Mouse (Mus musculus) CH12.LX (cell line): ENCODE results near the gene C77080. TPM values are rescaled to one million over a fixed set of nuclear protein-coding genes. Genes with fewer than 3 reads are reported as not detected.

Experiments
- DNase-seq: peaks from one replicate; pipeline ENCODE4 v3.0.0-alpha.2; 2013; ENCODE audit errors: extremely low read depth
- H3K27ac ChIP-seq: 2 replicates; pipeline ENCODE4 v1.5.1; 2012; ENCODE audit warnings: low read depth, mild to moderate bottlenecking, control low read depth, moderate library complexity; ENCODE audit not compliant: insufficient read depth
- H3K27me3 ChIP-seq: replicated peaks from 2 replicates; pipeline ENCODE3; 2012; ENCODE audit warnings: inconsistent platforms
- H3K36me3 ChIP-seq, 2 experiments: replicated peaks in 1 of 2; 2 replicates each; pipeline versions ENCODE3 to v1.6.1; 2012; ENCODE audit warnings: inconsistent platforms in 1 of 2, low read length in 1 of 2, mild to moderate bottlenecking in 1 of 2, mixed read lengths in 1 of 2, moderate library complexity in 1 of 2; ENCODE audit not compliant: control insufficient read depth in 1 of 2, insufficient read depth in 1 of 2
- H3K4me1 ChIP-seq, 2 experiments: 2 replicates each; pipeline ENCODE4 v1.6.1; 2012; ENCODE audit warnings: inconsistent platforms in 1 of 2, moderate library complexity in 1 of 2; ENCODE audit not compliant: insufficient read depth in 2 of 2, control insufficient read depth in 1 of 2
- H3K4me2 ChIP-seq: 2 replicates; pipeline ENCODE4 v1.6.1; 2012; ENCODE audit warnings: low read depth, mild to moderate bottlenecking, control low read depth; ENCODE audit not compliant: poor library complexity, insufficient read depth, severe bottlenecking
- H3K4me3 ChIP-seq, 3 experiments: fragments of 150-350 bp in 1 of 3; sonication (generic) in 1 of 3; replicated peaks in 1 of 3; 2 replicates each; pipeline versions ENCODE3 to v1.5.1; 2011 to 2012; ENCODE audit warnings: low read depth in 2 of 3, low read length in 2 of 3, mild to moderate bottlenecking in 2 of 3, moderate library complexity in 2 of 3, control low read depth in 1 of 3, improper control_type of control experiment in 1 of 3, inconsistent platforms in 1 of 3, mixed read lengths in 1 of 3; ENCODE audit not compliant: poor library complexity in 1 of 3
- H3K79me2 ChIP-seq: replicated peaks from 2 replicates; pipeline ENCODE4 v1.6.1; 2012; ENCODE audit warnings: mild to moderate bottlenecking, moderate library complexity; ENCODE audit not compliant: control insufficient read depth, poor library complexity, insufficient read depth, severe bottlenecking; ENCODE audit errors: extremely low read depth
- H3K9ac ChIP-seq: 2 replicates; pipeline ENCODE4 v1.6.1; 2012; ENCODE audit warnings: low read depth, mild to moderate bottlenecking, control low read depth, moderate library complexity; ENCODE audit not compliant: insufficient read depth
- H3K9me3 ChIP-seq: replicated peaks from 2 replicates; pipeline ENCODE3; 2012; ENCODE audit warnings: low read length, inconsistent platforms, mixed read lengths
- CHD2 ChIP-seq: IDR thresholded peaks from 2 replicates; pipeline ENCODE4 v1.6.1; 2011; ENCODE audit warnings: low read length, improper control_type of control experiment
- E2F4 ChIP-seq: IDR thresholded peaks from 2 replicates; pipeline ENCODE4 v1.6.1; 2011; ENCODE audit warnings: low read depth, low read length, improper control_type of control experiment; ENCODE audit not compliant: insufficient replicate concordance
- ELF1 ChIP-seq: IDR thresholded peaks from 2 replicates; pipeline ENCODE4 v1.6.1; 2014; ENCODE audit warnings: low read depth, mild to moderate bottlenecking, inconsistent platforms, low read length, improper control_type of control experiment
- EP300 ChIP-seq: IDR thresholded peaks from 2 replicates; pipeline ENCODE4 v1.6.1; 2011; ENCODE audit warnings: low read length, improper control_type of control experiment
- ETS1 ChIP-seq: conservative IDR thresholded peaks from 2 replicates; pipeline ENCODE4 v1.6.1; 2012; ENCODE audit warnings: low read depth, mild to moderate bottlenecking, inconsistent platforms, low read length, improper control_type of control experiment, moderate library complexity
- MAX ChIP-seq: IDR thresholded peaks from 2 replicates; pipeline ENCODE4 v1.6.1; 2011; ENCODE audit warnings: low read length, improper control_type of control experiment
- MEF2A ChIP-seq: IDR thresholded peaks from 2 replicates; pipeline ENCODE4 v1.6.1; 2014; ENCODE audit warnings: low read depth, mild to moderate bottlenecking, inconsistent platforms, low read length, improper control_type of control experiment, borderline replicate concordance
- MXI1 ChIP-seq: IDR thresholded peaks from 2 replicates; pipeline ENCODE4 v1.6.1; 2011; ENCODE audit warnings: mild to moderate bottlenecking, low read depth, low read length, improper control_type of control experiment
- NRF1 ChIP-seq: IDR thresholded peaks from 2 replicates; pipeline ENCODE4 v1.6.1; 2014; ENCODE audit warnings: low read depth, mild to moderate bottlenecking, inconsistent platforms, low read length, improper control_type of control experiment, moderate library complexity
- SIN3A ChIP-seq: IDR thresholded peaks from 2 replicates; pipeline ENCODE4 v1.6.1; 2012; ENCODE audit warnings: low read length, improper control_type of control experiment, inconsistent platforms
- TCF12 ChIP-seq: IDR thresholded peaks from 2 replicates; pipeline ENCODE4 v1.6.1; 2014; ENCODE audit warnings: low read depth, mild to moderate bottlenecking, inconsistent platforms, low read length, improper control_type of control experiment
- UBTF ChIP-seq: IDR thresholded peaks from 2 replicates; pipeline ENCODE4 v1.6.1; 2012; ENCODE audit warnings: low read depth, mild to moderate bottlenecking, inconsistent platforms, low read length, improper control_type of control experiment, moderate library complexity
- USF2 ChIP-seq: conservative IDR thresholded peaks from 2 replicates; pipeline ENCODE4 v1.6.1; 2011; ENCODE audit warnings: low read depth, low read length, improper control_type of control experiment
- ZC3H11A ChIP-seq: IDR thresholded peaks from 2 replicates; pipeline ENCODE4 v1.6.1; 2012; ENCODE audit warnings: low read depth, mild to moderate bottlenecking, inconsistent platforms, low read length, improper control_type of control experiment
- dilution Hi-C: fragments of 300-500 bp; cut with MboI; formaldehyde crosslinking; loops from 2 replicates; pipeline ENCODE4 v1.14.3; 2020; ENCODE audit warnings: low sequenced_read_pairs; ENCODE audit not compliant: extremely low pct_unique_long_range_greater_than_20kb, extremely low pct_ligation_motif_present
- in situ Hi-C: fragments of 300-500 bp; cut with MboI; formaldehyde crosslinking; loops from 3 replicates; pipeline ENCODE4 v1.14.3; 2019; ENCODE audit warnings: low sequenced_read_pairs, low pct_ligation_motif_present, low pct_unique_long_range_greater_than_20kb, mixed read lengths
- polyA plus RNA-seq: library from polyadenylated mRNA; unstranded; fragments of >175 nt; gene quantifications from 2 replicates; pipeline ENCODE4 v1.2.1, GENCODE M21; 2012; ENCODE audit warnings: low read depth; ENCODE audit not compliant: insufficient read length
- total RNA-seq, 2 experiments: library from RNA; depleted of rRNA; stranded (reverse); fragments of 300-350 nt in 1 of 2; fragments of >200 nt in 1 of 2; gene quantifications; 2 replicates each; pipeline ENCODE4 v1.2.3; 2012 to 2014

C77080 gene
- total and polyA plus RNA-seq, 3 experiments = 0.38 to 1.1 TPM; not detected in 1

DNA sequence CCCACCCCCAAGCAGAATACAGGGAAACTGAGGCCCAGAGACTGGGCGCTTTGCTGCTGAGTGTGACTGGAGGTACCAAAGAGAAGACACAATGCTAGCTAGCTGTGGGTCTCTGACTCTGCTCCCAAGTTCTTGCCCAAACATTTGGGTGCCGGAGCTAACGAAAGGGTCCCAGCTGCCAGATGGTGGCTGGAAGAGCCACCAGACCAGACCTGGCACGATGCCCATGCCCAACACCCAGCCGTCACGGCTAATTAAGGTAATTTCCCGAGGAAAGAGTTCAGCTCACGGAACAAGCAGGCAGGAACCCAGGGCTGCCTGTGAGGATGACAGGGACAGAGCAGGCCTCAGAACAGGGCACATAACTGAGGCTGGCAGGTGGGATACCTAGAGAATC, 33.2 kb downstream of the C77080 start:
- Histone ChIP-seq H3K4me3 (no peak overlapping the region), H3K79me2 (no peaks in the 10 kb centered on the region), H3K9ac (no peak overlapping the region), H3K27ac (no peak overlapping the region), H3K36me3 (peaks cover 0 to 10% of the 10 kb centered on the region in 2 experiments), H3K9me3 (no peaks in the 10 kb centered on the region), H3K4me1 (peaks cover 10 to 22% of the 10 kb centered on the region in 2 experiments), H3K4me2 (no peak overlapping the region), H3K27me3 (peaks cover 4% of the 10 kb centered on the region)
- TF ChIP-seq ETS1 (no peak), MAX (no peak), ZC3H11A (no peak), SIN3A (no peak), EP300 (no peak), TCF12 (no peak), ELF1 (no peak), NRF1 (no peak), USF2 (no peak)
- DNase-seq = no peak
- dilution Hi-C loops = no loop called here
- in situ Hi-C loops = no loop called here

DNA sequence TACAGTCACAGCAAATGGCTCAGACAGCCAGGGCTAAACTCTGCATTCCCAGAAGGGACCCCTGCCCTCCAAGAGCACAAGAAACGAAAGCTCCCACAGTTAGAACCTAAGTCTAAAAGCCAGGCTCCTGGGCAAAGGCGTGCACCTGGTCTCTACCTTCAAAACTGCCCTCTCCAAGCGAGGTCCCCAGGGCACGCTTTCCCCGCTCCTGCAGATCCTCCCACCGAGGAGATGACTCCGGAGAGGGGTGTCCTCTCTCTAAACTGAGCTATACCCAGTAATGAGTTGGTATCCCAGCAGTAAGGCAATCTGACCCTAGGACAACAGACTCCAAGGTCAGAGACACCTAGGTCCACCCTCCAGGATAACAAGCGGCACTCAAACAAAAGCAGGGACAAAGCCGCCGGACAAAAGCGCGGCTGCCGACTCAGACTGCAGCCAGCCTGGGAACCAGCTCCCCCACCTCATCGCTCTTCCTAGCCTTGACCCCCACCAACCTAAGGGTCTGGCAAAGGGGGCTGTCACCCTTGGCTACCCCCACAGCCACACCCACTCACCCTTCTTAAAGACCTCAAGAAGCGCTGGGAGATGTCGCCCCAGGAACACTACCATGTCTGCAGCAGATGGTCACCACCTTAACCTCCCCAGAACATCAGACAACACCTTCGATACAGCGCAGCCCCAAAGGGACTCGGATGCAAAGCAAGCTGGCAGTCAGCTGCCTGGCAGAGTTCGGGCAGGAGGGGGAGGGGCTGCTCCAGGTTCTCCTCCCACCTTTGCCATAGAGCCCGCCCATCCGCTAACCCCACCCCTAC, 33.8 kb downstream of the C77080 start:
- Histone ChIP-seq H3K27ac (no peak overlapping the region), H3K36me3 (peaks cover 0 to 12% of the 10 kb centered on the region in 2 experiments), H3K27me3 (peaks cover 4% of the 10 kb centered on the region), H3K9me3 (no peaks in the 10 kb centered on the region), H3K79me2 (no peaks in the 10 kb centered on the region), H3K4me2 (no peak overlapping the region), H3K4me3 (no peak overlapping the region), H3K4me1 (peaks cover 10 to 19% of the 10 kb centered on the region in 2 experiments), H3K9ac (no peak overlapping the region)
- TF ChIP-seq MXI1 (no peak), UBTF (no peak), CHD2 (no peak), NRF1 (no peak), TCF12 (no peak), E2F4 (no peak), MEF2A (no peak)
- dilution Hi-C loops = no loop called here
- in situ Hi-C loops = no loop called here
- no peak for DNase-seq
